Mouse (Mus musculus) MEL (cell line): Measurements from ENCODE around the gene Msl2. TPM values are rescaled to one million over a fixed set of nuclear protein-coding genes. Genes with fewer than 3 reads are reported as not detected.

Experiments used
- DNase-seq: peaks from one replicate; pipeline ENCODE4 v3.0.0; 2011; ENCODE audit warnings: low read depth, low spot score
- H3K27ac ChIP-seq: 2 replicates; pipeline ENCODE4 v1.5.1; 2012; ENCODE audit warnings: low read depth, mild to moderate bottlenecking, control low read depth, low read length, moderate library complexity; ENCODE audit not compliant: control insufficient read depth
- H3K27me3 ChIP-seq, 2 experiments: fragments of 150-350 bp in 1 of 2; sonication (generic) in 1 of 2; 2 replicates each; pipeline ENCODE4 v1.6.1; 2012; ENCODE audit warnings: low read length in 2 of 2, mild to moderate bottlenecking in 2 of 2, improper control_type of control experiment in 1 of 2, moderate library complexity in 1 of 2; ENCODE audit not compliant: insufficient read depth in 2 of 2, control insufficient read depth in 1 of 2
- H3K36me3 ChIP-seq, 2 experiments: 2 replicates each; pipeline ENCODE4 v1.6.1; 2012 to 2014; ENCODE audit warnings: low read length in 2 of 2, improper control_type of control experiment in 1 of 2, inconsistent platforms in 1 of 2, mild to moderate bottlenecking in 1 of 2; ENCODE audit not compliant: insufficient read depth in 2 of 2, control insufficient read depth in 1 of 2
- H3K4me1 ChIP-seq, 2 experiments: fragments of 150-350 bp in 1 of 2; sonication (generic) in 1 of 2; 2 replicates each; pipeline ENCODE4 v1.6.1; 2012; ENCODE audit warnings: low read length in 2 of 2, improper control_type of control experiment in 1 of 2, mild to moderate bottlenecking in 1 of 2; ENCODE audit not compliant: insufficient read depth in 2 of 2, control insufficient read depth in 1 of 2
- H3K4me3 ChIP-seq, 2 experiments: fragments of 150-350 bp in 1 of 2; sonication (generic) in 1 of 2; 2 replicates each; pipeline ENCODE4 v1.5.1; 2012; ENCODE audit warnings: low read depth in 2 of 2, low read length in 2 of 2, mild to moderate bottlenecking in 2 of 2, moderate library complexity in 2 of 2, control low read depth in 1 of 2, improper control_type of control experiment in 1 of 2; ENCODE audit not compliant: control insufficient read depth in 1 of 2, insufficient read depth in 1 of 2
- H3K79me2 ChIP-seq: 2 replicates; pipeline ENCODE4 v1.6.1; 2012; ENCODE audit warnings: mild to moderate bottlenecking, low read length, moderate library complexity; ENCODE audit not compliant: control insufficient read depth, poor library complexity, insufficient read depth
- H3K9ac ChIP-seq: 2 replicates; pipeline ENCODE4 v1.6.1; 2012; ENCODE audit warnings: low read depth, mild to moderate bottlenecking, control low read depth, low read length, moderate library complexity; ENCODE audit not compliant: control insufficient read depth, poor library complexity, severe bottlenecking
- H3K9me3 ChIP-seq: fragments of 150-350 bp; sonication (generic); replicated peaks from 2 replicates; pipeline ENCODE4 v1.6.1; 2012; ENCODE audit warnings: mild to moderate bottlenecking, low read length, improper control_type of control experiment, moderate library complexity; ENCODE audit not compliant: insufficient read depth
- CHD2 ChIP-seq: IDR thresholded peaks from 2 replicates; pipeline ENCODE4 v1.6.1; 2011; ENCODE audit warnings: low read length, improper control_type of control experiment
- CTCF ChIP-seq, 3 experiments: IDR thresholded peaks in 2 of 3; conservative IDR thresholded peaks in 1 of 3; 2 replicates each; pipeline ENCODE4 v1.5.1; 2011 to 2012; ENCODE audit warnings: low read length in 3 of 3, low read depth in 2 of 3, mild to moderate bottlenecking in 2 of 3, improper control_type of control experiment in 1 of 3, inconsistent platforms in 1 of 3, mixed read lengths in 1 of 3, moderate library complexity in 1 of 3; ENCODE audit not compliant: control insufficient read depth in 1 of 3, insufficient read depth in 1 of 3, poor library complexity in 1 of 3, severe bottlenecking in 1 of 3
- E2F4 ChIP-seq: IDR thresholded peaks from 2 replicates; pipeline ENCODE4 v1.6.1; 2011; ENCODE audit warnings: low read depth, low read length, improper control_type of control experiment, borderline replicate concordance
- ELF1 ChIP-seq: IDR thresholded peaks from 2 replicates; pipeline ENCODE4 v1.6.1; 2014; ENCODE audit warnings: low read depth, mild to moderate bottlenecking, inconsistent platforms, low read length, improper control_type of control experiment, moderate library complexity
- ETS1 ChIP-seq: IDR thresholded peaks from 2 replicates; pipeline ENCODE4 v1.6.1; 2012; ENCODE audit warnings: low read depth, mild to moderate bottlenecking, inconsistent platforms, low read length, improper control_type of control experiment, moderate library complexity
- GABPA ChIP-seq: IDR thresholded peaks from 2 replicates; pipeline ENCODE4 v1.6.1; 2012; ENCODE audit warnings: low read depth, mild to moderate bottlenecking, inconsistent platforms, low read length, improper control_type of control experiment, moderate library complexity
- HCFC1 ChIP-seq: IDR thresholded peaks from 2 replicates; pipeline ENCODE4 v1.6.1; 2012; ENCODE audit warnings: low read depth, mild to moderate bottlenecking, inconsistent platforms, low read length, improper control_type of control experiment, moderate library complexity
- MEF2A ChIP-seq: IDR thresholded peaks from 2 replicates; pipeline ENCODE4 v1.6.1; 2014; ENCODE audit warnings: low read depth, mild to moderate bottlenecking, inconsistent platforms, low read length, improper control_type of control experiment; ENCODE audit not compliant: poor library complexity, insufficient replicate concordance, severe bottlenecking; ENCODE audit errors: extremely low read depth
- MXI1 ChIP-seq: IDR thresholded peaks from 2 replicates; pipeline ENCODE4 v1.6.1; 2011; ENCODE audit warnings: mild to moderate bottlenecking, low read depth, low read length, improper control_type of control experiment
- MYB ChIP-seq: IDR thresholded peaks from 2 replicates; pipeline ENCODE4 v1.6.1; 2011; ENCODE audit warnings: mild to moderate bottlenecking, low read depth, low read length, improper control_type of control experiment
- NELFE ChIP-seq: IDR thresholded peaks from 2 replicates; pipeline ENCODE4 v1.6.1; 2011; ENCODE audit warnings: low read depth, low read length, improper control_type of control experiment
- POLR2A ChIP-seq, 2 experiments: IDR thresholded peaks; 2 replicates each; pipeline ENCODE4 v1.6.1; 2011 to 2012; ENCODE audit warnings: low read length in 2 of 2, mild to moderate bottlenecking in 2 of 2, control low read depth in 1 of 2, improper control_type of control experiment in 1 of 2, low read depth in 1 of 2, moderate library complexity in 1 of 2; ENCODE audit not compliant: control insufficient read depth in 1 of 2, insufficient read depth in 1 of 2, poor library complexity in 1 of 2
- POLR2AphosphoS2 ChIP-seq: IDR thresholded peaks from 2 replicates; pipeline ENCODE4 v1.6.1; 2011; ENCODE audit warnings: low read length, improper control_type of control experiment
- POLR2AphosphoS5 ChIP-seq: IDR thresholded peaks from 2 replicates; pipeline ENCODE4 v1.6.1; 2012; ENCODE audit warnings: low read depth, borderline replicate concordance, mild to moderate bottlenecking, inconsistent platforms, low read length, moderate library complexity, mixed read lengths
- RAD21 ChIP-seq: IDR thresholded peaks from 2 replicates; pipeline ENCODE4 v1.6.1; 2011; ENCODE audit warnings: mild to moderate bottlenecking, low read depth, low read length, improper control_type of control experiment
- RCOR1 ChIP-seq: IDR thresholded peaks from 2 replicates; pipeline ENCODE4 v1.6.1; 2012; ENCODE audit warnings: low read depth, mild to moderate bottlenecking, inconsistent platforms, low read length, improper control_type of control experiment
- SIN3A ChIP-seq: IDR thresholded peaks from 2 replicates; pipeline ENCODE4 v1.6.1; 2012; ENCODE audit warnings: low read length, improper control_type of control experiment, inconsistent platforms
- TAL1 ChIP-seq: IDR thresholded peaks from 2 replicates; pipeline ENCODE4 v1.6.1; 2012; ENCODE audit warnings: mild to moderate bottlenecking, inconsistent platforms, low read length, moderate library complexity, mixed read lengths
- TBP ChIP-seq: IDR thresholded peaks from 2 replicates; pipeline ENCODE4 v1.8.0; 2011; ENCODE audit warnings: low read depth, low read length, improper control_type of control experiment
- TCF12 ChIP-seq: IDR thresholded peaks from 2 replicates; pipeline ENCODE4 v1.6.1; 2014; ENCODE audit warnings: low read depth, mild to moderate bottlenecking, inconsistent platforms, low read length, improper control_type of control experiment, moderate library complexity
- ZKSCAN1 ChIP-seq: IDR thresholded peaks from 2 replicates; pipeline ENCODE4 v1.6.1; 2012; ENCODE audit warnings: low read depth, mild to moderate bottlenecking, inconsistent platforms, low read length, improper control_type of control experiment, moderate library complexity
- ZMIZ1 ChIP-seq: IDR thresholded peaks from 2 replicates; pipeline ENCODE4 v1.6.1; 2012; ENCODE audit warnings: low read depth, mild to moderate bottlenecking, inconsistent platforms, low read length, improper control_type of control experiment, moderate library complexity
- ZNF384 ChIP-seq: IDR thresholded peaks from 2 replicates; pipeline ENCODE4 v1.6.1; 2012; ENCODE audit warnings: low read depth, mild to moderate bottlenecking, inconsistent platforms, low read length, improper control_type of control experiment
- polyA plus RNA-seq, 2 experiments: library from polyadenylated mRNA; stranded (reverse) in 1 of 2; unstranded in 1 of 2; fragments of >175 nt in 1 of 2; fragments of >200 nt in 1 of 2; gene quantifications; 2 replicates each; pipeline versions ENCODE4 v1.2.1 to v1.2.4; 2012; ENCODE audit warnings: low replicate concordance in 2 of 2, low read depth in 1 of 2; ENCODE audit not compliant: insufficient read length in 2 of 2, insufficient read depth in 1 of 2, missing spikeins in 1 of 2
- total RNA-seq: library from RNA; depleted of rRNA; stranded (reverse); fragments of 300-350 nt; gene quantifications from 2 replicates; pipeline ENCODE4 v1.2.3, GENCODE M21; 2012; rRNA removed

Gene Msl2
- total RNA-seq (19.7 and 20.5 TPM in 2 replicates), polyA plus RNA-seq (10 to 100 TPM; 29.6 to 39.6 TPM)

GRCm38 (mm10) chr9:101073987-101074331, at the start of gene Msl2:
TSS of gene Msl2 (plus strand) at chr9:101074101.
- H3K27me3 ChIP-seq: no peaks in the 10 kb centered on the region
- TF ChIP-seq CHD2 (no peak), POLR2AphosphoS2 (no peak), ETS1 (no peak), HCFC1 (no peak; the same call in 1 of the 2 replicates), MXI1 (no peak), MEF2A (no peak), MYB (peak; percentile 91), GABPA (no peak), ZNF384 (no peak), TCF12 (no peak), SIN3A (no peak), TBP (no peak), E2F4 (no peak), TAL1 (no peak), RAD21 (no peak), ZMIZ1 (peak; percentile 16; the same call in 1 of the 2 replicates), ELF1 (no peak), RCOR1 (no peak), POLR2A (IDR thresholded peaks at IDR 0.05; ENCODE audit: control insufficient read depth in 1 of 2, insufficient read depth in 1 of 2, low read depth in 1 of 2, low read length in 2 of 2, poor library complexity in 1 of 2) (peak; percentile 53 to 55; a peak in 3 of 4 replicates), NELFE (peak; percentile 64)
- H3K4me1 ChIP-seq: peaks cover 0 to 3% of the 10 kb centered on the region in 2 experiments; a peak in 2 of 4 replicates
- peak within 1 kb of the TSS; percentile 98 for H3K9ac ChIP-seq
- H3K4me3 ChIP-seq: peak within 1 kb of the TSS; percentile 96 to 99
- peaks cover 54% of the 10 kb centered on the region for H3K79me2 ChIP-seq
- DNase-seq: no peak
- no peaks in the 10 kb centered on the region for H3K9me3 ChIP-seq
- peak within 1 kb of the TSS; percentile 90 for H3K27ac ChIP-seq
- peaks cover 0 to 5% of the 10 kb centered on the region in 2 experiments; a peak in 2 of 4 replicates for H3K36me3 ChIP-seq

- Histone ChIP-seq H3K36me3 (no peaks in the 10 kb centered on the region), H3K79me2 (peaks cover 2% of the 10 kb centered on the region; the same call in 1 of the 2 replicates), H3K4me1 (no peaks in the 10 kb centered on the region; a peak in 1 of 4 replicates), H3K9ac (peak overlapping the region; percentile 80), H3K9me3 (no peaks in the 10 kb centered on the region), H3K4me3 (peak overlapping the region; percentile 81 to 85), H3K27ac (peak overlapping the region; percentile 56), H3K27me3 (no peaks in the 10 kb centered on the region)
- DNase-seq: no peak
- no peak for TF ChIP-seq ZKSCAN1
- TF ChIP-seq POLR2AphosphoS5: no peak
- TF ChIP-seq MXI1: no peak
- peak; percentile 42 for TF ChIP-seq SIN3A
- TF ChIP-seq TBP: no peak; the same call in 1 of the 2 replicates
- no peak for TF ChIP-seq CTCF (IDR thresholded peaks at IDR 0.05 in 2 of 3, conservative IDR thresholded peaks at IDR 0.05 in 1 of 3; ENCODE audit: control insufficient read depth in 1 of 3, insufficient read depth in 1 of 3, low read depth in 2 of 3, low read length in 3 of 3, poor library complexity in 1 of 3, severe bottlenecking in 1 of 3)
- no peak for TF ChIP-seq HCFC1
- TF ChIP-seq ZNF384: peak; percentile 54; the same call in 1 of the 2 replicates
- TF ChIP-seq NELFE: no peak
These were observed 40.0 kb upstream of the Msl2 start for GRCm38 (mm10) chr9:101033761-101034447.
